Mouse (Mus musculus) embryonic facial prominence, embryonic 14.5 days (tissue): Measurements from ENCODE around the gene Gm26938. TPM values are rescaled to one million over a fixed set of nuclear protein-coding genes. Genes with fewer than 3 reads are reported as not detected.

ENCODE experiments used
- ATAC-seq: fragments of 200-750 bp; cut with Nextera tagmentation; 2 replicates; pipeline ENCODE4 v1.8.0; 2017; ENCODE audit warnings: low read depth, moderate number of reproducible peaks, moderate TSS enrichment
- DNase-seq: peaks from one replicate; pipeline ENCODE4 v3.0.0-alpha.2; 2015; ENCODE audit warnings: low spot score
- H3K27ac ChIP-seq: fragments of 300-500 bp; sonication (generic); replicated peaks from 2 replicates; pipeline ENCODE4 v1.5.1; 2014; ENCODE audit warnings: low read depth, mild to moderate bottlenecking, low read length, moderate library complexity
- H3K27me3 ChIP-seq: fragments of 300-500 bp; sonication (generic); replicated peaks from 2 replicates; pipeline ENCODE4 v1.6.1; 2014; ENCODE audit warnings: low read length; ENCODE audit not compliant: control insufficient read depth, insufficient read depth
- H3K36me3 ChIP-seq: fragments of 300-500 bp; sonication (generic); 2 replicates; pipeline ENCODE4 v1.6.1; 2014; ENCODE audit warnings: low read length, mixed read lengths; ENCODE audit not compliant: control insufficient read depth, insufficient read depth
- H3K4me1 ChIP-seq: fragments of 300-500 bp; sonication (generic); 2 replicates; pipeline ENCODE4 v1.6.1; 2014; ENCODE audit warnings: antibody characterized with exemption, low read length; ENCODE audit not compliant: control insufficient read depth, insufficient read depth
- H3K4me2 ChIP-seq: fragments of 300-500 bp; sonication (generic); 2 replicates; pipeline ENCODE4 v1.6.1; 2014; ENCODE audit warnings: low read depth, mild to moderate bottlenecking, low read length, moderate library complexity, mixed read lengths
- H3K4me3 ChIP-seq: fragments of 300-500 bp; sonication (generic); 2 replicates; pipeline ENCODE4 v1.5.1; 2014; ENCODE audit warnings: low read depth, mild to moderate bottlenecking, low read length
- H3K9ac ChIP-seq: fragments of 300-500 bp; sonication (generic); 2 replicates; pipeline ENCODE4 v1.6.1; 2014; ENCODE audit warnings: low read depth, mild to moderate bottlenecking, low read length, moderate library complexity, mixed read lengths
- H3K9me3 ChIP-seq: fragments of 300-500 bp; sonication (generic); 2 replicates; pipeline ENCODE4 v1.6.1; 2016; ENCODE audit warnings: low read length; ENCODE audit not compliant: control insufficient read depth
- WGBS: fragments of 180-500 bp; shearing (Covaris S2); extraction: QIAGEN DNeasy Blood & Tissue Kit; methylation state at CpG from one replicate; pipeline ENCODE4 v1.1.7; 2014; 5-methylcytosine and 5-hydroxymethylcytosine counted together
- polyA plus RNA-seq: library from polyadenylated mRNA; unstranded; fragments of >200 nt; fragmentation: Nextera tagmentation; extraction: Ambion mirVana; gene quantifications from 2 replicates; pipeline ENCODE4 v1.2.1, GENCODE M21; 2014

The Gm26938 gene
- polyA plus RNA-seq: not detected in 2 replicates

DNA sequence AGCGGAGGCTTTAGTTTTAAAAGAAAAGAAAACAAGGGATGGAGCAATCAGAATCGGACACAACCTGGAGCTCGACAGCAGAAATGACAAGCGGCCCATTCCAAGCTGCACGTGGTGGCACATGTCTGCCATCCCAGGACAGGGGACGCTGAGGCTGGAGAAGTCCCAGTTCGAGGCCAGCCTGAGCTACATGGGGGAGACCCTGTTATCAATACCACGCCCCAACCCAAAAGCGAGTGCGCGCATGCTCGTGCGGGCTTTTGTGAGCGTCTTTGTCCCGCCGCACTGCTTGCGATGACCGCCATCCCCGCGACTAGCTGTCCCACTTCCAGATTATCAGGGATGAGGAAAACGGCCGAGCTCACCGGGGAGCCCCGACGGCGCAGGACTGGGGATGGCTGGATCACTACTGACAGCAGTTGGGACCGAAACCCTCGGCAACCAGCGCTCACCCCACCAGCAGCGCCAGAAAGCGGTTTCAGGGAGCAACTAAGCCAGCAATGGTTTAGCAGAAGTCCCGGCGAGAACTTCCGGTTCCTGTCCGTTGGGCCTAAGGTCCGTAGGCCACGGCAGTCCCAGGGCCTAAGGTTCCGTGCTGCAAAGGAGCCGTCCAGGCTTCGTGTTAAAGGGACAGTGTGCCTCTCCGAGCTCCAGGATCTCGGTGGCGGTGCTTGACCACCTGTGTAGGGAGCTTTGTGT, at the start of gene Gm26938, which contains the start of gene Psmg3:
Gene Gm26938 (minus strand): TSS at position 51 of the 699 bp plus-strand sequence.
Gene Psmg3 (minus strand): TSS at position 529 of the 699 bp plus-strand sequence.
- H3K27me3 ChIP-seq: no peaks in the 10 kb centered on the region

DNA sequence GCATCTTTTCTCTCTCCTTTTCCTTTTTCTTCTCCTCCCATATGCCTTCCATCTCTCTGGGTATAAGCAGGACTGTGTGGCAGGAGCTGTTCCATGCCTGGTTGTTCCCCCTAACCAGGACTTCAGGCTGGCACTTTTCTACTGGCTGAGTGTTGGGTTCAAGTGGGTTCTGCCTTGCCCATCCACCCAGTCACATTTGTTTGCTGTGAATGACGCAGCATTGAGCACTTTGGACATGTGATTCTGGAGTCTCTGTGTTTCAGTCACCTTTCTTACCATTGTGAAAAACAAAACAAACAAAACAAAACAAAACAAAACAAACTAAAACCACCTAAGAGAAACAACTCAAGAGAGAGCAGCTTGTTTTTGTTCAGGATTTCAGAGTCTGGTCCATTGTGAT, 45.3 kb upstream of the Gm26938 start:
- Histone ChIP-seq H3K4me1 (no peaks in the 10 kb centered on the region), H3K27me3 (no peaks in the 10 kb centered on the region), H3K9me3 (no peaks in the 10 kb centered on the region), H3K27ac (no peak overlapping the region), H3K9ac (no peak overlapping the region), H3K36me3 (no peaks in the 10 kb centered on the region), H3K4me3 (no peak overlapping the region), H3K4me2 (no peak overlapping the region)
- DNase-seq (no peak), ATAC-seq (no peak)
- 83% methylated on average over 1 of the region's 1 CpGs for WGBS

More for the DNA sequence above, at the start of gene Gm26938, which contains the start of gene Psmg3:
- Histone ChIP-seq H3K9me3 (no peaks in the 10 kb centered on the region), H3K36me3 (peaks cover 28% of the 10 kb centered on the region), H3K4me2 (peak within 1 kb of the TSS; percentile 92), H3K4me3 (peak within 1 kb of the TSS; percentile 69), H3K27ac (peak within 1 kb of the TSS; percentile 46), H3K4me1 (peaks cover 8% of the 10 kb centered on the region; the same call in 1 of the 2 replicates), H3K9ac (peak within 1 kb of the TSS; percentile 68)
- peak; percentile 86 for DNase-seq
- ATAC-seq: peak; percentile 89
- 1% methylated on average over 42 of the region's 43 CpGs for whole genome bisulfite sequencing

DNA sequence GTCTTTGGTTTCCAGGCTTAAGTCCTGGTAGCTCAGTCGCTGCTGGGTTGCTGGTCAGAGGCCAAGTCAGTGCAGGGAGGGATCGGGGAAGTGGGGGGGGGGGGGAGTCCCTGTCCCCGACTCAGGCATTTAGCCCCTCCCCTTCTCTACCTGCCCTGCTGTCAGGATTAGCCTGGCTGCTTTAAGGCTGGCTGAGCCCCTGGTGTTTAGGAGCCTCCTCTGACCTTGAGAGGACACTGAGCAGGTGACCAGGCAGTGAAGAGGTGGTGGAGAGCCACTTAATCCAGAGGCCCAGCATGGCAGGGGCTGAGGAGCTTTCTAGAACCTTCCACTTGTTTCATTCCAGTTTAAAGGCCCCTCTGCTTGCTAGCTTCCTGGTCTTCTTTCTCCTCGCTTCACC, 44.7 kb upstream of the Gm26938 start:
- no peak overlapping the region for H3K9ac ChIP-seq
- 14% methylated on average over 4 of the region's 4 CpGs for WGBS
- no peaks in the 10 kb centered on the region for H3K4me1 ChIP-seq
- H3K36me3 ChIP-seq: no peaks in the 10 kb centered on the region
- no peaks in the 10 kb centered on the region for H3K27me3 ChIP-seq
- H3K27ac ChIP-seq: no peak overlapping the region
- H3K9me3 ChIP-seq: no peaks in the 10 kb centered on the region
- H3K4me2 ChIP-seq: no peak overlapping the region
- DNase-seq: no peak
- no peak overlapping the region for H3K4me3 ChIP-seq
- no peak for ATAC-seq

DNA sequence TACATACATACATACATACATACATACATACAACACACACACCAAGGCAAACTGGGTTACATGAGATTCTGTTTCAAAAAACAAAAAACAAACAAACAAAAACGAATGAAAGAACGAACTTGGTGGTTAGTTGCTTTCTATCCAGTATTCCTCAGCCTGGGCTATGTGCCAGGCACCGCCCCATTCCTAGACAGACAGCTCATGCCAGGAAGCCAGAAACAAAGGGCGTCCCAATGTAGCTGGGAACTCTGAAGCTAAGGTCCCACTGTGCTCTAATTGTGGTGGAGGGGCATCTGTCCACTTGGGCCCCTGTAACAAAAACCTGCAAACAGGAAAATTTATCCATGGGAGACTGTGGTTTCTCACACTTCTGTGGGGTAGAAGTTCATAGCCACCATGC, 36.6 kb upstream of the Gm26938 start:
- DNase-seq: peak; percentile 75
- 47% methylated on average over 4 of the region's 4 CpGs for WGBS

DNA sequence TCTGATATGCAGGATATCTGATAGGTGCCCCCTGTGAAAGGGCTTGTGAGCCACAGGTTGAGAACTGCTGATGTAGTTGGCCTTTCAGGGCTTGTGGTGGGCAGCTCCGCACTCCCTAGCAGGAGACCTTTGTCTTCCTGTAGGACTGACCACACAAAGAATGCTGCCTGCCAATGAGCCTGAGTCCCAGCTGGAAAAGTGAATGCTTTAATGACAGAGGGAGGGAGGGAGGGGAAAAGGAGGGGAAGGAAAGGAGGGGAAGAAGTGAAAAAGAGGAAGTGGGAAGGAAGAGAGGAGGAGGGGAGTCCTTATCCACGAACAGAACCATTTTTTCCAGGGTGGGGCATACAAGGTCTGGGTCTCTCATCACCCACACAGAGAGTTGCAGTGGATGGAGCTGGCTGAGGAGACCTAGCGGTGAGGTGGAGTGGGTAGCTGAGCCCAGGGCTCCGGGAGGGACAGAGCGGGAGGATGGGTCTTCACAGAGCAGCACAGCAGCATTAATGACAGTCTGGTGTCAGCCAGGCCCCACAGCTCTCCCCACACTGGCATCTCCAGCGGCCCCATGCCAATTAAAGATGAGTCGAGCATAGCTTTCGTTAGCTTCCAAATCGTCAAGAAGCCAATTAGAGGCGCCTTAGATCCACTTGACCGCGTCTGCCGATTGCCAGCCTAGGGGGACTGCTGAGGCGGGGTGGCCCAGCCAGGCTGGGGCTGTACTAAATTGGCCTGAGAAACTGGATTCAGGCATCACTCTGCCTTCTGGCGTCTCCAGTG, 34.3 kb upstream of the Gm26938 start:
- Histone ChIP-seq H3K9me3 (no peaks in the 10 kb centered on the region), H3K36me3 (no peaks in the 10 kb centered on the region), H3K4me2 (no peak overlapping the region), H3K9ac (no peak overlapping the region), H3K27ac (no peak overlapping the region), H3K4me3 (no peak overlapping the region), H3K27me3 (no peaks in the 10 kb centered on the region), H3K4me1 (no peaks in the 10 kb centered on the region)
- peak; percentile 40 for DNase-seq
- peak; percentile 60; the same call in 1 of the 2 replicates for ATAC-seq
- 40% methylated on average over 15 of the region's 15 CpGs for WGBS

More for the DNA sequence above, 36.6 kb upstream of the Gm26938 start:
- H3K4me3 ChIP-seq: no peak overlapping the region
- H3K27ac ChIP-seq: no peak overlapping the region
- no peaks in the 10 kb centered on the region for H3K9me3 ChIP-seq
- H3K9ac ChIP-seq: no peak overlapping the region
- H3K4me2 ChIP-seq: no peak overlapping the region
- no peak for ATAC-seq
- no peaks in the 10 kb centered on the region for H3K27me3 ChIP-seq
- no peaks in the 10 kb centered on the region for H3K4me1 ChIP-seq
- no peaks in the 10 kb centered on the region for H3K36me3 ChIP-seq

DNA sequence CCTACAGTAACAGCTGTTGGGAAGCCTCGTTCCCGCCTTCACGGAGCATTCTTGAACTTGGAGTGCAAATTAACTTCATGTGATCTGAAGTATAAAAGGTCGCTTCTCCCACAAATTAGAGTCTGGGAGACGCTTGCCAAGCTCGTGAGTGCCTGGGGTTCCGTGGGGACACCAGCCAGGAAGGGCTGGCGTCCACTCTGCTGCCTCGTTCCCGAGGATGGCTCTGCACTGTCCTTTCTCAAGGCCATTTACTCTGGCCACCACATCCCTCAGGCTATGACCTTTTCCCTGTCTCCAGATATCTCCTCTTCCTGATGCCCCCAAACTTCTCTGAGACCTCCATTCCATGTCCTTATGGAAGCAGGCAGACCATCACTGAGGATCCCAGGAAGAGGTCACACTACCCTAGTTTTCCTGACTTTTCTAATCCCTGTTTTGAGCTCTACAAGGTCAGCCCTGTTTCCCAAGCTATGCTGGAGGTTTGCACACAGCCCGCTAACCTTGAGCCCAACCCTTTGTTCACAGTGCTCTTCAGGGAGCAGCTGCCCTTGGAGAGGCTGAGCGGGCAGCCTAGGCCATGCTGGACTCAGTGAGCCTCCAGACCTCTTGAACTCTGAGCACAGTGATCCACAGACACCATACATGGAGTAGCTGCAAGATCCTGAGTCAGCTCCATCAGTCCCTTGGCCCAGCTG, 23.6 kb upstream of the Gm26938 start:
- H3K4me1 ChIP-seq: no peaks in the 10 kb centered on the region; the same call in 1 of the 2 replicates
- no peak overlapping the region for H3K4me2 ChIP-seq
- H3K9me3 ChIP-seq: peaks cover 6% of the 10 kb centered on the region
- H3K36me3 ChIP-seq: no peaks in the 10 kb centered on the region
- H3K27ac ChIP-seq: no peak overlapping the region
- peak; percentile 54 for DNase-seq
- 70% methylated on average over 12 of the region's 12 CpGs for WGBS
- H3K4me3 ChIP-seq: no peak overlapping the region
- no peak for ATAC-seq
- no peak overlapping the region for H3K9ac ChIP-seq
- H3K27me3 ChIP-seq: no peaks in the 10 kb centered on the region

DNA sequence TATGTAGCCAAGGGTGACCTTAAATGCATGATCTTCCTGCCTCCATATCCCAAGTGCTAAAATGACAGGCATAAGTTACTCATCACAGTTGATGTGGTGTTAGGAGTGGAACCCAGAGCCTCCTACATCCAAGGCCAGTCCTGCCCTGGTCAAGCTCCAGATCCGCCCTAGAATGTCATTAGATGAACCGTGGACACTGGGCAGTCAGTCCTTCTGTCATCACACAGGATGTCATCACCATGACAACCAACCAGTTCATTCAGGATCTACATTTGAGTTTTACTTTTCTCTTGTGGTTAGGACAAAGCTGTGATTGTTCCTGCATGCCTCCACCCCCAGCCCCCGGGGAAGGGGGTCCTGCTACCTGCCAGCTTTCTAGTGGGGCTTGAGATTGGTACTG, 12.9 kb upstream of the Gm26938 start:
- H3K4me2 ChIP-seq: no peak overlapping the region
- H3K4me3 ChIP-seq: no peak overlapping the region
- WGBS: 26% methylated on average over 3 of the region's 3 CpGs
- no peaks in the 10 kb centered on the region for H3K4me1 ChIP-seq
- H3K27ac ChIP-seq: no peak overlapping the region
- H3K9me3 ChIP-seq: peaks cover 2% of the 10 kb centered on the region; the same call in 1 of the 2 replicates
- no peak for DNase-seq
- no peak for ATAC-seq
- no peaks in the 10 kb centered on the region for H3K36me3 ChIP-seq
- H3K9ac ChIP-seq: no peak overlapping the region
- H3K27me3 ChIP-seq: no peaks in the 10 kb centered on the region

DNA sequence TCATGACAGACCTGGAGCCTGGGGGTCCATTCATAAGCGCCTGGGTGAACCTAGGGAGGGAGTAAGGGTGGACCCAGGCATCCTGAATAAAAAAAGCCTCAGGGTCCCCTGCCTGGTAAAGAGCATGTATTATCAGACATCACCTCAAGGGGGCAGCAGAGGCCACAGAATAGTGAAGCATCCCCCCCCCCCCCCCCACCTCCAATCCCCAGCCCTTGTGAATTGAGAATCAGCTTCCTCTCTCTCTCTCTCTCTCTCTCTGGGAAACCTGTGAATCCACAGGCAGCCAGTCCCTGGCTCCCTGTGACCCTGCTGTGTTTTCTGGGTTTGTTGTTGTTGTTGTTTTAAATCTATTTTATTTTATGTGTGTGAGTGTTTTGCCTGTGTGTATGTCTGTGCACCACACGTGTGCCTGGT, 12.3 kb upstream of the Gm26938 start:
- no peak overlapping the region for H3K4me2 ChIP-seq
- H3K9ac ChIP-seq: no peak overlapping the region
- ATAC-seq: no peak

More for the DNA sequence above, 12.3 kb upstream of the Gm26938 start:
- Histone ChIP-seq H3K4me3 (no peak overlapping the region), H3K4me1 (no peaks in the 10 kb centered on the region), H3K9me3 (no peaks in the 10 kb centered on the region), H3K36me3 (no peaks in the 10 kb centered on the region), H3K27me3 (no peaks in the 10 kb centered on the region), H3K27ac (no peak overlapping the region)
- peak; percentile 62 for DNase-seq
- 19% methylated on average over 2 of the region's 2 CpGs for WGBS
